26 mouse cellular contexts compared by ENCODE assay signal in genomic region chr1:133147324-133147723, GRCm38 (mm10). TPM values are rescaled to one million over a fixed set of nuclear protein-coding genes. Genes with fewer than 3 reads are reported as not detected.
A peak's percentile ranks its signal among the peaks of the same experiment; 100 is the strongest.
DNase-seq lines count a peak whose midpoint lies in the region; ATAC-seq and TF ChIP-seq lines count a peak whose summit lies in the region.
"Had no signal": no experiment of that assay in that cellular context is flagged by ENCODE, and none has a peak within 500 bp of the region (broad histone marks: within the 10 kb centered on the region; RNA-seq: fewer than 3 reads in every experiment).

No protein-coding gene starts in this region.

- TF ChIP-seq CTCF in lung, postnatal 0 days (IDR thresholded peaks at IDR 0.05) = no peak

- H3K4me2 ChIP-seq in embryonic facial prominence, embryonic 14.5 days (ENCODE audit: low read depth, low read length) = no peak overlapping the region
- H3K4me2 ChIP-seq in lung, postnatal 0 days (replicated peaks; ENCODE audit: low read depth, low read length) = no peak overlapping the region
- H3K4me2 ChIP-seq: embryonic facial prominence, embryonic 13.5 days; forebrain, embryonic 13.5 days; heart, embryonic 13.5 days; hindbrain, embryonic 14.5 days had no signal

- TF ChIP-seq EP300 in lung, postnatal 0 days (IDR thresholded peaks at IDR 0.05) = no peak

- H3K9me3 ChIP-seq in embryonic facial prominence, embryonic 14.5 days (ENCODE audit: control insufficient read depth, low read length) = peaks cover 7% of the 10 kb centered on the region; the same call in 1 of the 2 replicates
- H3K9me3 ChIP-seq in embryonic facial prominence, embryonic 10.5 days = peaks cover 11% of the 10 kb centered on the region; the same call in 1 of the 2 replicates
- H3K9me3 ChIP-seq in lung, postnatal 0 days (ENCODE audit: low read length) = no peaks in the 10 kb centered on the region
- H3K9me3 ChIP-seq: heart, embryonic 10.5 days had no signal

- ATAC-seq in embryonic facial prominence, embryonic 14.5 days (ENCODE audit: low read depth) = peak; percentile 30; the same call in 1 of the 2 replicates
- ATAC-seq in lung, postnatal 0 days = peak; percentile 36; the same call in 1 of the 2 replicates
- ATAC-seq: forebrain, embryonic 13.5 days; forebrain, embryonic 16.5 days; hindbrain, postnatal 0 days; Patski had no signal

- DNase-seq in embryonic facial prominence, embryonic 14.5 days (ENCODE audit: low spot score) = no peak
- DNase-seq in embryonic facial prominence, embryonic 10.5 days (ENCODE audit: low spot score) = no peak
- peak; percentile 60 for DNase-seq in lung, postnatal 0 days (ENCODE audit: low spot score)
- no peak for DNase-seq in lung, postnatal 10 days
- peak; percentile 18 for DNase-seq in 3T3-L1 (ENCODE audit: low read depth, low spot score)
- DNase-seq in layer of hippocampus, adult 9-10 months (ENCODE audit: low spot score) = no peak
- DNase-seq: adrenal gland, postnatal 14 days; cerebellum, adult 11 months; cerebellum, adult 2 months; cerebellum, adult 9-11 months; cerebellum, postnatal 25 days; gastrocnemius, postnatal 10 days; gastrocnemius, postnatal 36 days; heart, adult 2 months; heart, postnatal 14 days; heart, postnatal 4 days had no signal

- no peaks in the 10 kb centered on the region for H3K27me3 ChIP-seq in embryonic facial prominence, embryonic 14.5 days (replicated peaks; ENCODE audit: control insufficient read depth, insufficient read depth, low read length)
- no peaks in the 10 kb centered on the region for H3K27me3 ChIP-seq in embryonic facial prominence, embryonic 10.5 days (replicated peaks; ENCODE audit: low read depth, poor library complexity, severe bottlenecking)
- no peaks in the 10 kb centered on the region for H3K27me3 ChIP-seq in lung, postnatal 0 days (replicated peaks; ENCODE audit: insufficient read depth, low read length)
- H3K27me3 ChIP-seq: CH12.LX; embryonic facial prominence, embryonic 13.5 days; forebrain, embryonic 13.5 days; heart, embryonic 13.5 days; Patski had no signal

- no peak overlapping the region for H3K4me3 ChIP-seq in embryonic facial prominence, embryonic 14.5 days (ENCODE audit: low read depth, low read length)
- no peak overlapping the region for H3K4me3 ChIP-seq in embryonic facial prominence, embryonic 10.5 days
- no peak overlapping the region for H3K4me3 ChIP-seq in lung, postnatal 0 days (ENCODE audit: low read depth, low read length)
- H3K4me3 ChIP-seq: embryonic facial prominence, embryonic 13.5 days; forebrain, embryonic 10.5 days; forebrain, embryonic 13.5 days; heart, adult 2 months; heart, embryonic 10.5 days; heart, embryonic 13.5 days had no signal

- 66% methylated on average over 5 of the region's 5 CpGs for WGBS in embryonic facial prominence, embryonic 14.5 days
- WGBS in embryonic facial prominence, embryonic 10.5 days = 81% methylated on average over 5 of the region's 5 CpGs
- WGBS in lung, postnatal 0 days = 52% methylated on average over 5 of the region's 5 CpGs

- no peak overlapping the region for H3K9ac ChIP-seq in embryonic facial prominence, embryonic 14.5 days (ENCODE audit: low read depth, low read length)
- H3K9ac ChIP-seq in lung, postnatal 0 days (replicated peaks; ENCODE audit: low read depth) = no peak overlapping the region
- H3K9ac ChIP-seq: embryonic facial prominence, embryonic 13.5 days; forebrain, embryonic 13.5 days; heart, embryonic 13.5 days; hindbrain, embryonic 14.5 days had no signal

- H3K4me1 ChIP-seq in embryonic facial prominence, embryonic 14.5 days (ENCODE audit: control insufficient read depth, insufficient read depth, low read length) = no peaks in the 10 kb centered on the region
- H3K4me1 ChIP-seq in embryonic facial prominence, embryonic 10.5 days = 0 out of 2 replicates have a peak, but pooled peaks cover 2% of the 10 kb centered on the region
- H3K4me1 ChIP-seq in lung, postnatal 0 days (ENCODE audit: insufficient read depth, low read depth, low read length) = no peaks in the 10 kb centered on the region
- H3K4me1 ChIP-seq: embryonic facial prominence, embryonic 13.5 days; forebrain, embryonic 10.5 days; forebrain, embryonic 13.5 days; heart, embryonic 13.5 days had no signal

- no peak overlapping the region for H3K27ac ChIP-seq in embryonic facial prominence, embryonic 14.5 days (replicated peaks; ENCODE audit: low read depth, low read length)
- H3K27ac ChIP-seq in embryonic facial prominence, embryonic 10.5 days (replicated peaks) = no peak overlapping the region
- H3K27ac ChIP-seq in lung, postnatal 0 days (ENCODE audit: low read length) = no peak overlapping the region
- H3K27ac ChIP-seq: embryonic facial prominence, embryonic 13.5 days; forebrain, embryonic 10.5 days; forebrain, embryonic 13.5 days; heart, adult 2 months; heart, embryonic 10.5 days; heart, embryonic 13.5 days; hindbrain, embryonic 14.5 days; hindbrain, postnatal 0 days had no signal

- H3K36me3 ChIP-seq in embryonic facial prominence, embryonic 14.5 days (ENCODE audit: control insufficient read depth, insufficient read depth, low read length) = no peaks in the 10 kb centered on the region
- peaks cover 7% of the 10 kb centered on the region for H3K36me3 ChIP-seq in embryonic facial prominence, embryonic 10.5 days (replicated peaks)
- H3K36me3 ChIP-seq in lung, postnatal 0 days (ENCODE audit: insufficient read depth, low read length) = no peaks in the 10 kb centered on the region

RNA-seq across cellular contexts. Expression of gene Ppp1r15b, which starts 16.4 kb away (rescaled TPM):
- polyA plus RNA-seq in embryonic facial prominence, embryonic 14.5 days (2014; fragmentation: Nextera tagmentation; extraction: Ambion mirVana) = 42.0 and 42.1 TPM in 2 replicates
- 49.4 and 57.3 TPM in 2 replicates for polyA plus RNA-seq in embryonic facial prominence, embryonic 10.5 days (2016; fragmentation: Nextera tagmentation; extraction: Ambion mirVana)
- 19.5 and 20.0 TPM in 2 replicates for polyA plus RNA-seq in lung, postnatal 0 days (2015; fragmentation: Nextera tagmentation; extraction: Ambion mirVana)

RNA-seq across cellular contexts. Expression of gene Plekha6, which starts 16.7 kb away (rescaled TPM):
- polyA plus RNA-seq in embryonic facial prominence, embryonic 14.5 days (2014; fragmentation: Nextera tagmentation; extraction: Ambion mirVana) = 4.4 and 6.3 TPM in 2 replicates
- 3.4 and 3.7 TPM in 2 replicates for polyA plus RNA-seq in embryonic facial prominence, embryonic 10.5 days (2016; fragmentation: Nextera tagmentation; extraction: Ambion mirVana)
- 3.2 and 5.0 TPM in 2 replicates for polyA plus RNA-seq in lung, postnatal 0 days (2015; fragmentation: Nextera tagmentation; extraction: Ambion mirVana)

Comparison
In these comparisons a context has a peak if more than half of its experiments do, and no peak if none do; other contexts are left out.
1. DNase-seq: peak in lung, postnatal 0 days (single experiment) and 3T3-L1 (single experiment); none in embryonic facial prominence, embryonic 14.5 days (single experiment), embryonic facial prominence, embryonic 10.5 days (single experiment), lung, postnatal 10 days (single experiment) and layer of hippocampus, adult 9-10 months (single experiment).